Mouse (Mus musculus) MEL (cell line): Measurements from ENCODE around the gene Cwf19l1. TPM values are rescaled to one million over a fixed set of nuclear protein-coding genes. Genes with fewer than 3 reads are reported as not detected.

Experiments
- DNase-seq: peaks from one replicate; pipeline ENCODE4 v3.0.0; 2011; ENCODE audit warnings: low read depth, low spot score
- H3K27ac ChIP-seq: 2 replicates; pipeline ENCODE4 v1.5.1; 2012; ENCODE audit warnings: low read depth, mild to moderate bottlenecking, control low read depth, low read length, moderate library complexity; ENCODE audit not compliant: control insufficient read depth
- H3K27me3 ChIP-seq, 2 experiments: fragments of 150-350 bp in 1 of 2; sonication (generic) in 1 of 2; 2 replicates each; pipeline ENCODE4 v1.6.1; 2012; ENCODE audit warnings: low read length in 2 of 2, mild to moderate bottlenecking in 2 of 2, improper control_type of control experiment in 1 of 2, moderate library complexity in 1 of 2; ENCODE audit not compliant: insufficient read depth in 2 of 2, control insufficient read depth in 1 of 2
- H3K36me3 ChIP-seq, 2 experiments: 2 replicates each; pipeline ENCODE4 v1.6.1; 2012 to 2014; ENCODE audit warnings: low read length in 2 of 2, improper control_type of control experiment in 1 of 2, inconsistent platforms in 1 of 2, mild to moderate bottlenecking in 1 of 2; ENCODE audit not compliant: insufficient read depth in 2 of 2, control insufficient read depth in 1 of 2
- H3K4me1 ChIP-seq, 2 experiments: fragments of 150-350 bp in 1 of 2; sonication (generic) in 1 of 2; 2 replicates each; pipeline ENCODE4 v1.6.1; 2012; ENCODE audit warnings: low read length in 2 of 2, improper control_type of control experiment in 1 of 2, mild to moderate bottlenecking in 1 of 2; ENCODE audit not compliant: insufficient read depth in 2 of 2, control insufficient read depth in 1 of 2
- H3K4me3 ChIP-seq, 2 experiments: fragments of 150-350 bp in 1 of 2; sonication (generic) in 1 of 2; 2 replicates each; pipeline ENCODE4 v1.5.1; 2012; ENCODE audit warnings: low read depth in 2 of 2, low read length in 2 of 2, mild to moderate bottlenecking in 2 of 2, moderate library complexity in 2 of 2, control low read depth in 1 of 2, improper control_type of control experiment in 1 of 2; ENCODE audit not compliant: control insufficient read depth in 1 of 2, insufficient read depth in 1 of 2
- H3K79me2 ChIP-seq: 2 replicates; pipeline ENCODE4 v1.6.1; 2012; ENCODE audit warnings: mild to moderate bottlenecking, low read length, moderate library complexity; ENCODE audit not compliant: control insufficient read depth, poor library complexity, insufficient read depth
- H3K9ac ChIP-seq: 2 replicates; pipeline ENCODE4 v1.6.1; 2012; ENCODE audit warnings: low read depth, mild to moderate bottlenecking, control low read depth, low read length, moderate library complexity; ENCODE audit not compliant: control insufficient read depth, poor library complexity, severe bottlenecking
- H3K9me3 ChIP-seq: fragments of 150-350 bp; sonication (generic); replicated peaks from 2 replicates; pipeline ENCODE4 v1.6.1; 2012; ENCODE audit warnings: mild to moderate bottlenecking, low read length, improper control_type of control experiment, moderate library complexity; ENCODE audit not compliant: insufficient read depth
- CHD2 ChIP-seq: IDR thresholded peaks from 2 replicates; pipeline ENCODE4 v1.6.1; 2011; ENCODE audit warnings: low read length, improper control_type of control experiment
- E2F4 ChIP-seq: IDR thresholded peaks from 2 replicates; pipeline ENCODE4 v1.6.1; 2011; ENCODE audit warnings: low read depth, low read length, improper control_type of control experiment, borderline replicate concordance
- EP300 ChIP-seq, 2 experiments: IDR thresholded peaks; 2 replicates each; pipeline ENCODE4 v1.6.1; 2011; ENCODE audit warnings: improper control_type of control experiment in 2 of 2, low read length in 2 of 2, low read depth in 1 of 2, mild to moderate bottlenecking in 1 of 2
- ETS1 ChIP-seq: IDR thresholded peaks from 2 replicates; pipeline ENCODE4 v1.6.1; 2012; ENCODE audit warnings: low read depth, mild to moderate bottlenecking, inconsistent platforms, low read length, improper control_type of control experiment, moderate library complexity
- GABPA ChIP-seq: IDR thresholded peaks from 2 replicates; pipeline ENCODE4 v1.6.1; 2012; ENCODE audit warnings: low read depth, mild to moderate bottlenecking, inconsistent platforms, low read length, improper control_type of control experiment, moderate library complexity
- HCFC1 ChIP-seq: IDR thresholded peaks from 2 replicates; pipeline ENCODE4 v1.6.1; 2012; ENCODE audit warnings: low read depth, mild to moderate bottlenecking, inconsistent platforms, low read length, improper control_type of control experiment, moderate library complexity
- KAT2A ChIP-seq: conservative IDR thresholded peaks from 2 replicates; pipeline ENCODE4 v1.6.1; 2012; ENCODE audit warnings: low read depth, low read length, improper control_type of control experiment, inconsistent platforms
- MAFK ChIP-seq: IDR thresholded peaks from 2 replicates; pipeline ENCODE4 v1.6.1; 2011; ENCODE audit warnings: low read depth, mild to moderate bottlenecking, low read length, improper control_type of control experiment, borderline replicate concordance
- MEF2A ChIP-seq: IDR thresholded peaks from 2 replicates; pipeline ENCODE4 v1.6.1; 2014; ENCODE audit warnings: low read depth, mild to moderate bottlenecking, inconsistent platforms, low read length, improper control_type of control experiment; ENCODE audit not compliant: poor library complexity, insufficient replicate concordance, severe bottlenecking; ENCODE audit errors: extremely low read depth
- MYB ChIP-seq: IDR thresholded peaks from 2 replicates; pipeline ENCODE4 v1.6.1; 2011; ENCODE audit warnings: mild to moderate bottlenecking, low read depth, low read length, improper control_type of control experiment
- MYC ChIP-seq: IDR thresholded peaks from 2 replicates; pipeline ENCODE4 v1.6.1; 2011; ENCODE audit warnings: low read depth, mild to moderate bottlenecking, low read length, improper control_type of control experiment, moderate library complexity
- NELFE ChIP-seq: IDR thresholded peaks from 2 replicates; pipeline ENCODE4 v1.6.1; 2011; ENCODE audit warnings: low read depth, low read length, improper control_type of control experiment
- NRF1 ChIP-seq: IDR thresholded peaks from 2 replicates; pipeline ENCODE4 v1.6.1; 2014; ENCODE audit warnings: low read depth, mild to moderate bottlenecking, inconsistent platforms, low read length, improper control_type of control experiment, moderate library complexity; ENCODE audit not compliant: poor library complexity, insufficient read depth, severe bottlenecking
- POLR2A ChIP-seq, 2 experiments: IDR thresholded peaks; 2 replicates each; pipeline ENCODE4 v1.6.1; 2011 to 2012; ENCODE audit warnings: low read length in 2 of 2, mild to moderate bottlenecking in 2 of 2, control low read depth in 1 of 2, improper control_type of control experiment in 1 of 2, low read depth in 1 of 2, moderate library complexity in 1 of 2; ENCODE audit not compliant: control insufficient read depth in 1 of 2, insufficient read depth in 1 of 2, poor library complexity in 1 of 2
- POLR2AphosphoS2 ChIP-seq: IDR thresholded peaks from 2 replicates; pipeline ENCODE4 v1.6.1; 2011; ENCODE audit warnings: low read length, improper control_type of control experiment
- RAD21 ChIP-seq: IDR thresholded peaks from 2 replicates; pipeline ENCODE4 v1.6.1; 2011; ENCODE audit warnings: mild to moderate bottlenecking, low read depth, low read length, improper control_type of control experiment
- RCOR1 ChIP-seq: IDR thresholded peaks from 2 replicates; pipeline ENCODE4 v1.6.1; 2012; ENCODE audit warnings: low read depth, mild to moderate bottlenecking, inconsistent platforms, low read length, improper control_type of control experiment
- SMC3 ChIP-seq: IDR thresholded peaks from 2 replicates; pipeline ENCODE4 v1.6.1; 2011; ENCODE audit warnings: low read depth, low read length, improper control_type of control experiment
- TAL1 ChIP-seq: IDR thresholded peaks from 2 replicates; pipeline ENCODE4 v1.6.1; 2012; ENCODE audit warnings: mild to moderate bottlenecking, inconsistent platforms, low read length, moderate library complexity, mixed read lengths
- TCF12 ChIP-seq: IDR thresholded peaks from 2 replicates; pipeline ENCODE4 v1.6.1; 2014; ENCODE audit warnings: low read depth, mild to moderate bottlenecking, inconsistent platforms, low read length, improper control_type of control experiment, moderate library complexity
- USF1 ChIP-seq: IDR thresholded peaks from 2 replicates; pipeline ENCODE4 v1.6.1; 2014; ENCODE audit warnings: low read depth, mild to moderate bottlenecking, inconsistent platforms, low read length, improper control_type of control experiment, moderate library complexity
- USF2 ChIP-seq, 2 experiments: IDR thresholded peaks; 2 replicates each; pipeline ENCODE4 v1.6.1; 2011 to 2012; ENCODE audit warnings: improper control_type of control experiment in 2 of 2, low read length in 2 of 2, borderline replicate concordance in 1 of 2, inconsistent platforms in 1 of 2, low read depth in 1 of 2, mild to moderate bottlenecking in 1 of 2; ENCODE audit not compliant: insufficient read depth in 1 of 2
- ZC3H11A ChIP-seq: IDR thresholded peaks from 2 replicates; pipeline ENCODE4 v1.6.1; 2012; ENCODE audit warnings: low read depth, mild to moderate bottlenecking, inconsistent platforms, low read length, improper control_type of control experiment
- polyA plus RNA-seq, 2 experiments: library from polyadenylated mRNA; stranded (reverse) in 1 of 2; unstranded in 1 of 2; fragments of >175 nt in 1 of 2; fragments of >200 nt in 1 of 2; gene quantifications; 2 replicates each; pipeline versions ENCODE4 v1.2.1 to v1.2.4; 2012; ENCODE audit warnings: low replicate concordance in 2 of 2, low read depth in 1 of 2; ENCODE audit not compliant: insufficient read length in 2 of 2, insufficient read depth in 1 of 2, missing spikeins in 1 of 2
- total RNA-seq: library from RNA; depleted of rRNA; stranded (reverse); fragments of 300-350 nt; gene quantifications from 2 replicates; pipeline ENCODE4 v1.2.3, GENCODE M21; 2012

The Cwf19l1 gene
- total and polyA plus RNA-seq, 3 experiments: 28.2 to 68.6 TPM; not detected in 1

- DNase-seq: no peak
- Histone ChIP-seq H3K27me3 (no peaks in the 10 kb centered on the region), H3K27ac (no peak overlapping the region), H3K79me2 (peaks cover 18% of the 10 kb centered on the region), H3K9ac (no peak overlapping the region), H3K9me3 (no peaks in the 10 kb centered on the region), H3K4me3 (no peak overlapping the region), H3K4me1 (peaks cover 6 to 10% of the 10 kb centered on the region in 2 experiments), H3K36me3 (peaks cover 10 to 15% of the 10 kb centered on the region in 2 experiments)
- TF ChIP-seq USF1 (no peak), EP300 (IDR thresholded peaks at IDR 0.05; ENCODE audit: low read depth in 1 of 2, low read length in 2 of 2) (no peak), SMC3 (no peak), POLR2A (IDR thresholded peaks at IDR 0.05; ENCODE audit: control insufficient read depth in 1 of 2, insufficient read depth in 1 of 2, low read depth in 1 of 2, low read length in 2 of 2, poor library complexity in 1 of 2) (no peak), CHD2 (no peak), NELFE (no peak), TAL1 (no peak), GABPA (no peak), MEF2A (no peak), KAT2A (no peak), NRF1 (no peak), USF2 (IDR thresholded peaks at IDR 0.05; ENCODE audit: borderline replicate concordance in 1 of 2, insufficient read depth in 1 of 2, low read depth in 1 of 2, low read length in 2 of 2) (no peak), ETS1 (no peak), ZC3H11A (no peak), RAD21 (no peak), MYB (no peak), POLR2AphosphoS2 (no peak), RCOR1 (no peak), MYC (no peak), TCF12 (no peak)
These were observed 25.3 kb downstream of the Cwf19l1 start for GRCm38 (mm10) chr19:44110356-44110755.

GRCm38 (mm10) chr19:44108996-44109395 lies 26.7 kb downstream of the Cwf19l1 start:
- no peak overlapping the region for H3K27ac ChIP-seq

More at GRCm38 (mm10) chr19:44108996-44109395, 26.7 kb downstream of the Cwf19l1 start:
- Histone ChIP-seq H3K79me2 (peaks cover 28% of the 10 kb centered on the region), H3K4me3 (no peak overlapping the region), H3K27me3 (no peaks in the 10 kb centered on the region), H3K36me3 (peaks cover 6 to 28% of the 10 kb centered on the region in 2 experiments), H3K9ac (no peak overlapping the region), H3K9me3 (no peaks in the 10 kb centered on the region), H3K4me1 (peaks cover 14 to 17% of the 10 kb centered on the region in 2 experiments)
- no peak for TF ChIP-seq E2F4
- no peak for TF ChIP-seq MAFK
- no peak for TF ChIP-seq NRF1
- no peak for TF ChIP-seq HCFC1
- peak; percentile 18 for DNase-seq
